Mouse (Mus musculus) myocyte (in vitro differentiated cells): ENCODE data around the gene Sgpp2.

Experiments used
- E2F4 ChIP-seq: IDR thresholded peaks from one replicate; pipeline ENCODE4 v1.6.1; 2011; ENCODE audit warnings: mild to moderate bottlenecking, control low read depth, moderate library complexity; ENCODE audit not compliant: insufficient read depth
- POLR2A ChIP-seq: IDR thresholded peaks from one replicate; pipeline ENCODE4 v1.6.1; 2011; ENCODE audit warnings: low read depth, mild to moderate bottlenecking, control low read depth, moderate library complexity; ENCODE audit not compliant: insufficient read length
- TCF12 ChIP-seq: IDR thresholded peaks from one replicate; pipeline ENCODE4 v1.6.1; 2011; ENCODE audit warnings: mild to moderate bottlenecking, control low read depth; ENCODE audit not compliant: poor library complexity, insufficient read depth, severe bottlenecking
- USF1 ChIP-seq: IDR thresholded peaks from one replicate; pipeline ENCODE4 v1.6.1; 2011; ENCODE audit warnings: low read depth, mild to moderate bottlenecking, control low read depth, moderate library complexity

DNA sequence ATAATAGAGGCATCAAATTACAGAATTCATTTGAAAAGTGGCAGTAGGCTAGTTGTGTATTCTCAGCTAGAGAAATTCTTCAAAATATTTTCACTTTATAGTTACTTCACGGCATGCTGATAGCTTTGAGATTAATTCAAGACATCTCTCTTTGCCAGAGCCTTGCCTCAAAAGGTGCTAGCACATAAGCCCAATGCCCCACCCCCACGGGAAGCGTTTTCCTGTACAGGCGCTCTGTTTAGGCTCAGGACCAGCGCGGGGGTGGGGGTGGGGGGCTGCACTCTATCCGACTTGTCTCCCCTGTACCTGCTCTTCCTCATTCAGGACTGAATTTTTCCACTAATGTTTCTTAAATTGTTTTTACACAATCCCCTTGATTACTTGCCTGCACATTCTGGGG, 1.3 kb downstream of the Sgpp2 start:
- TF ChIP-seq POLR2A, result no peak
- TF ChIP-seq TCF12, result no peak
- no peak for TF ChIP-seq E2F4
- TF ChIP-seq USF1, result no peak
